Mouse (Mus musculus): ENCODE measurements around the gene Setd3. TPM values are rescaled to one million over a fixed set of nuclear protein-coding genes. Genes with fewer than 3 reads are reported as not detected.
A peak's percentile ranks its signal among the peaks of the same experiment; 100 is the strongest.

Gene Setd3
- total and polyA plus RNA-seq, 3 experiments = 40.1 to 59.9 TPM; not detected in 1

DNA sequence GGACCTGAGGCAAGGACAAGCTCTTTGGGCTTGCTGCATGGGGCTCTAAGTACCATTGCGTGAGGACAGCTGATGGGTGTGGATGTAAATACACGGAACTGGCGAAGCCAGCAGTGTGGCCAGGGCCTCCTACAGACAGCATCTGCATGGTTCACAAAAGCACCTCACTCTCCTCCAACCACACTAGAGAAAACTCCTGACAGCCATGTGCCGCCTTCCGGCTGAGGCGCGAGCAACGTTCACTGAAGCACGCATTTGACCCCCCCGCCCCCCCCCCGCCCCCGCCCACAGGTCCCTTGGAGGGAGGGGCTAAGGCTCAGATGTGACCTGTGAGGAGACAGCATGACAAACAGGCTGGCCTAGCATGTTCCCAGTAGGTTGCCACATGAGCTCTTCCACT is 25.9 kb upstream of the Setd3 start:
- Histone ChIP-seq H3K27me3 (ENCODE audit: control insufficient read depth in 1 of 2, insufficient read depth in 2 of 2, low read length in 2 of 2) (no peaks in the 10 kb centered on the region), H3K9ac (ENCODE audit: control insufficient read depth, low read depth, low read length, poor library complexity, severe bottlenecking) (no peak overlapping the region), H3K79me2 (ENCODE audit: control insufficient read depth, insufficient read depth, low read length, poor library complexity) (no peaks in the 10 kb centered on the region), H3K27ac (ENCODE audit: control insufficient read depth, low read depth, low read length) (no peak overlapping the region), H3K4me1 (ENCODE audit: control insufficient read depth in 1 of 2, insufficient read depth in 2 of 2, low read length in 2 of 2) (no peaks in the 10 kb centered on the region), H3K36me3 (ENCODE audit: control insufficient read depth in 1 of 2, insufficient read depth in 2 of 2, low read length in 2 of 2) (no peaks in the 10 kb centered on the region; a peak in 1 of 4 replicates), H3K9me3 (replicated peaks; ENCODE audit: insufficient read depth, low read length) (no peaks in the 10 kb centered on the region), H3K4me3 (ENCODE audit: control insufficient read depth in 1 of 2, insufficient read depth in 1 of 2, low read depth in 2 of 2, low read length in 2 of 2) (no peak overlapping the region)
- DNase-seq (ENCODE audit: low read depth, low spot score) = no peak
- no peak for TF ChIP-seq JUND (IDR thresholded peaks at IDR 0.05; ENCODE audit: low read depth, low read length)

- H3K79me2 ChIP-seq (ENCODE audit: control insufficient read depth, insufficient read depth, low read length, poor library complexity) = no peaks in the 10 kb centered on the region
- no peaks in the 10 kb centered on the region for H3K4me1 ChIP-seq (ENCODE audit: control insufficient read depth in 1 of 2, insufficient read depth in 2 of 2, low read length in 2 of 2)
- DNase-seq (ENCODE audit: low read depth, low spot score) = no peak
- no peak overlapping the region for H3K9ac ChIP-seq (ENCODE audit: control insufficient read depth, low read depth, low read length, poor library complexity, severe bottlenecking)
- TF ChIP-seq HCFC1 (IDR thresholded peaks at IDR 0.05; ENCODE audit: low read depth, low read length) (no peak), MYC (IDR thresholded peaks at IDR 0.05; ENCODE audit: low read depth, low read length) (no peak), ZNF384 (IDR thresholded peaks at IDR 0.05; ENCODE audit: low read depth, low read length) (peak; percentile 81), RAD21 (IDR thresholded peaks at IDR 0.05; ENCODE audit: low read depth, low read length) (no peak), ELF1 (IDR thresholded peaks at IDR 0.05; ENCODE audit: low read depth, low read length) (no peak), E2F4 (IDR thresholded peaks at IDR 0.05; ENCODE audit: borderline replicate concordance, low read depth, low read length) (no peak)
- H3K36me3 ChIP-seq (ENCODE audit: control insufficient read depth in 1 of 2, insufficient read depth in 2 of 2, low read length in 2 of 2) = no peaks in the 10 kb centered on the region; a peak in 1 of 4 replicates
- no peaks in the 10 kb centered on the region for H3K27me3 ChIP-seq (ENCODE audit: control insufficient read depth in 1 of 2, insufficient read depth in 2 of 2, low read length in 2 of 2)
- H3K27ac ChIP-seq (ENCODE audit: control insufficient read depth, low read depth, low read length) = no peak overlapping the region
- H3K9me3 ChIP-seq (replicated peaks; ENCODE audit: insufficient read depth, low read length) = no peaks in the 10 kb centered on the region
- no peak overlapping the region for H3K4me3 ChIP-seq (ENCODE audit: control insufficient read depth in 1 of 2, insufficient read depth in 1 of 2, low read depth in 2 of 2, low read length in 2 of 2)
Observed at GRCm38 (mm10) chr12:108203895-108204294, 24.8 kb upstream of the Setd3 start.

DNA sequence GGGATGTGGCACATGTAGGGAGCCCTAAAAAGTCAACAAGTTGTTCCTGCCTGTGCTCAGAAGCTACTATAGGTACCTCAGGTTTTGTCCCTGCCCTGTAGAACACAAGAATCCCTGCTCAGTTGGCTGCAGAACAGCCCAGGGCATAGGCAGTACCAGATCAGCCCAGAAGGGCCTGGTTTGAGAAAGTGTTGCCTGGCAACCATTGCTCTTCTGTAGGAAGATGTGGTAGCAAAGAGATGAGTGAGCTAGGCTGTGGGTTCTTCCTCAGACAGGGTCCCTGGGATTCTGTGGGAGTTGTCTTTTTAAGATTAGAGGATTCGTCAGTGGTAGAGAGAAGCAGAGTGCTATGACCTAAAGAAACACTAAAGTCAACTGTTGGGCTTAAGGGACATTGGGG is 21.0 kb upstream of the Setd3 start:
- Histone ChIP-seq H3K9me3 (replicated peaks; ENCODE audit: insufficient read depth, low read length) (no peaks in the 10 kb centered on the region), H3K79me2 (ENCODE audit: control insufficient read depth, insufficient read depth, low read length, poor library complexity) (no peaks in the 10 kb centered on the region), H3K36me3 (ENCODE audit: control insufficient read depth in 1 of 2, insufficient read depth in 2 of 2, low read length in 2 of 2) (peaks cover 0 to 5% of the 10 kb centered on the region in 2 experiments; a peak in 1 of 4 replicates), H3K27me3 (ENCODE audit: control insufficient read depth in 1 of 2, insufficient read depth in 2 of 2, low read length in 2 of 2) (no peaks in the 10 kb centered on the region), H3K4me3 (ENCODE audit: control insufficient read depth in 1 of 2, insufficient read depth in 1 of 2, low read depth in 2 of 2, low read length in 2 of 2) (no peak overlapping the region), H3K27ac (ENCODE audit: control insufficient read depth, low read depth, low read length) (no peak overlapping the region), H3K9ac (ENCODE audit: control insufficient read depth, low read depth, low read length, poor library complexity, severe bottlenecking) (no peak overlapping the region), H3K4me1 (ENCODE audit: control insufficient read depth in 1 of 2, insufficient read depth in 2 of 2, low read length in 2 of 2) (no peaks in the 10 kb centered on the region)
- DNase-seq (ENCODE audit: low read depth, low spot score) = no peak
- TF ChIP-seq ZC3H11A (IDR thresholded peaks at IDR 0.05; ENCODE audit: low read depth, low read length) = no peak
- no peak for TF ChIP-seq KAT2A (conservative IDR thresholded peaks at IDR 0.05; ENCODE audit: low read depth, low read length)
- no peak for TF ChIP-seq UBTF (IDR thresholded peaks at IDR 0.05; ENCODE audit: borderline replicate concordance, insufficient read depth, low read depth, low read length)
- no peak for TF ChIP-seq BHLHE40 (IDR thresholded peaks at IDR 0.05; ENCODE audit: borderline replicate concordance, low read depth, low read length)
- no peak for TF ChIP-seq USF1 (IDR thresholded peaks at IDR 0.05; ENCODE audit: low read depth, low read length)
- no peak for TF ChIP-seq GATA1 (IDR thresholded peaks at IDR 0.05; ENCODE audit: low read depth, low read length)
- TF ChIP-seq RAD21 (IDR thresholded peaks at IDR 0.05; ENCODE audit: low read depth, low read length) = no peak
- no peak for TF ChIP-seq ETS1 (IDR thresholded peaks at IDR 0.05; ENCODE audit: low read depth, low read length)
- no peak for TF ChIP-seq TBP (IDR thresholded peaks at IDR 0.05; ENCODE audit: low read depth, low read length)
- TF ChIP-seq NELFE (IDR thresholded peaks at IDR 0.05; ENCODE audit: low read depth, low read length) = no peak
- no peak for TF ChIP-seq NRF1 (IDR thresholded peaks at IDR 0.05; ENCODE audit: insufficient read depth, low read depth, low read length, poor library complexity, severe bottlenecking)
- no peak for TF ChIP-seq CHD1 (IDR thresholded peaks at IDR 0.05; ENCODE audit: low read depth, low read length)
- TF ChIP-seq ZKSCAN1 (IDR thresholded peaks at IDR 0.05; ENCODE audit: low read depth, low read length) = no peak

Measured in MEL (cell line).